Mouse (Mus musculus): Measurements from ENCODE around the gene Gm8237. TPM values are rescaled to one million over a fixed set of nuclear protein-coding genes. Genes with fewer than 3 reads are reported as not detected.
"Not testable (repeated sequence)": the region's sequence is repeated elsewhere in the genome, so short reads cannot be mapped to it uniquely, and the experiment has no call there.

Gm8237 gene
- polyA plus RNA-seq (2012; rRNA removed) (not detected in 2 replicates), polyA plus RNA-seq (2014; fragmentation: Nextera tagmentation; extraction: Ambion mirVana) (0.06 TPM in 1 of 2 replicates, not detected in the other)

DNA sequence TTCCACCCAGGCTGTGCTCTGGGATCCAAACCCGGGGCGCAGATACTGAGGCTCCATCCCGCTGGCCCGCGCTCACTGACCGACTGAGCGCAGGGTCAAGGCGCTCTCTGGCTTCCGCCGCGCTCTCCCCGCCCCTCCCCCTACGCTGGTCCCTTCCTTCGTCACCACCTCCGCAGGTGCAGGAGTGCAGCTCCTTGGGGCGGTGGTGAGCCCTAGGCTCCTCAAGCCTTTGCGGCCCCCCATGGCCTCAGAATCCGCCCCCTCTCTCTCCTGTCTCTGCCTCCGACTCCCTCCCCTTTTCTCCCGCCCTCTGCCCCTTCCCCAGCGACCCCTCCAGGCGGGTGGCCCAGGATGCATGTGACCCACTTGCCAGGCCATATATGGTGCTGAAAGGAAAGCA lies at the start of gene Gm8237:
Gm8237 (minus strand) TSS at position 142 of the 400 bp plus-strand sequence.
- not testable (repeated sequence) for H3K4me1 ChIP-seq (replicated peaks; ENCODE audit: control insufficient read depth in 2 of 2, insufficient read depth in 2 of 2, low read length in 1 of 2); ATAC-seq (ENCODE audit: insufficient read depth); H3K9ac ChIP-seq (replicated peaks); H3K9me3 ChIP-seq (ENCODE audit: control insufficient read depth, low read length); DNase-seq (ENCODE audit: low read depth in 3 of 3, low spot score in 3 of 3); H3K36me3 ChIP-seq (replicated peaks; ENCODE audit: control insufficient read depth, insufficient read depth, low read depth); H3K27me3 ChIP-seq (ENCODE audit: control insufficient read depth, insufficient read depth, low read length); H3K4me3 ChIP-seq (ENCODE audit: insufficient read depth in 1 of 2, low read depth in 2 of 2, low read length in 2 of 2); H3K4me2 ChIP-seq (ENCODE audit: low read depth); H3K27ac ChIP-seq
- 6% methylated on average over 8 of the region's 22 CpGs for WGBS (ENCODE audit: insufficient replicate concordance)

DNA sequence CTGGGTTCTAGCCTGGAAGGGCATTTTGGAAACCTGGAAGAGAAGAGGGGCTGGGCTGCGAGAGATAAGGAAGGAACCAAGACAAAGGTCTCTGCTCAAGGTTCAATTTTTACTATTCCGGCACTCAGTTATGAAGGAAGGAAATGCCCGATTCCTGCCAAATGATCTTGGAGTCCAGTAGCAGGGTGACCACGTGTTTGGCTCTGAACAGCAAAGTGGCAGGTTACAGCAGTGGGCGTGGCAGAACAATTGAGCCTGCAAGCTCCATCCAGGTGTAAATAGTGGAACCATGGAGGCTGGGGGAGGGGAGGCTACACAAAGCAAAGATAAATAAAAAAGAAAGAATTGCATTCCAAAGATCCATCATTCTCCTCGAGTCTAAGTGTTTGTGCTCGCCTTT lies 43.1 kb upstream of the Gm8237 start:
- H3K36me3 ChIP-seq (replicated peaks; ENCODE audit: control insufficient read depth, insufficient read depth, low read depth); H3K27me3 ChIP-seq (ENCODE audit: control insufficient read depth, insufficient read depth, low read length); H3K4me3 ChIP-seq (ENCODE audit: insufficient read depth in 1 of 2, low read depth in 2 of 2, low read length in 2 of 2); H3K9me3 ChIP-seq (ENCODE audit: control insufficient read depth, low read length); DNase-seq (ENCODE audit: low read depth in 3 of 3, low spot score in 3 of 3); H3K9ac ChIP-seq (replicated peaks); H3K4me1 ChIP-seq (replicated peaks; ENCODE audit: control insufficient read depth in 2 of 2, insufficient read depth in 2 of 2, low read length in 1 of 2); H3K27ac ChIP-seq; ATAC-seq (ENCODE audit: insufficient read depth); H3K4me2 ChIP-seq (ENCODE audit: low read depth): not testable (repeated sequence)
- 42% methylated on average over 7 of the region's 7 CpGs for WGBS (ENCODE audit: insufficient replicate concordance)

DNA sequence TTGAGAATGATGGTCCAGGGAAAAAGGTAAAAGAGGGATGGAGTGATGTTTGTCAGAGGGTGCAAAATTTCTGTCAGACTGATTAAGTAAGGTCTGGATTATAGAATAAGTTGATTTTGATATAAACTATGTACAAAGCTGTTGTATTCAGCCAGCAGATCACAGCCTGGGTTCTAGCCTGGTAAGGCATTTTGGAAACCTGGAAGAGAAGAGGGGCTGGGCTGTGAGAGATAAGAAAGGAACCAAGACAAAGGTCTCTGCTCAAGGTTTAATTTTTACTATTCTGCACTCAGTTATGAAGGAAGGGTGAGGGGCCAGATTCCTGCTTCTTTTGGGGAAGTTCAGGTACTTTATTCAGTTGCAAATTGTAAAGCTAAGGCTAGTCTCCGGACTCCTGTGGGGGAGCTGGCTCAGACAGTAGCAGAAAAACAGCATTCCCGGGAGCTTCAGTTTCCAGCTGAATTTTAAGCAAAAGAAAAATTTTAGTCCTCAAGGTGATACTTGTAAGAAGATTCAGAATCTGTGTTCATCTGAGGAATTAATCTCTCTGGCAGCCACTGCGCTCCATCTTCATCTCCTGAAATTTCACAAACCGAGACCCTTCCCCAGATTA lies 38.3 kb upstream of the Gm8237 start:
- DNase-seq (ENCODE audit: low read depth in 3 of 3, low spot score in 3 of 3); H3K4me2 ChIP-seq (ENCODE audit: low read depth); H3K27ac ChIP-seq; H3K36me3 ChIP-seq (replicated peaks; ENCODE audit: control insufficient read depth, insufficient read depth, low read depth); H3K4me1 ChIP-seq (replicated peaks; ENCODE audit: control insufficient read depth in 2 of 2, insufficient read depth in 2 of 2, low read length in 1 of 2); H3K4me3 ChIP-seq (ENCODE audit: insufficient read depth in 1 of 2, low read depth in 2 of 2, low read length in 2 of 2); H3K9me3 ChIP-seq (ENCODE audit: control insufficient read depth, low read length); ATAC-seq (ENCODE audit: insufficient read depth); H3K27me3 ChIP-seq (ENCODE audit: control insufficient read depth, insufficient read depth, low read length); H3K9ac ChIP-seq (replicated peaks): not testable (repeated sequence)
- 54% methylated on average over 4 of the region's 4 CpGs for WGBS (ENCODE audit: insufficient replicate concordance)

DNA sequence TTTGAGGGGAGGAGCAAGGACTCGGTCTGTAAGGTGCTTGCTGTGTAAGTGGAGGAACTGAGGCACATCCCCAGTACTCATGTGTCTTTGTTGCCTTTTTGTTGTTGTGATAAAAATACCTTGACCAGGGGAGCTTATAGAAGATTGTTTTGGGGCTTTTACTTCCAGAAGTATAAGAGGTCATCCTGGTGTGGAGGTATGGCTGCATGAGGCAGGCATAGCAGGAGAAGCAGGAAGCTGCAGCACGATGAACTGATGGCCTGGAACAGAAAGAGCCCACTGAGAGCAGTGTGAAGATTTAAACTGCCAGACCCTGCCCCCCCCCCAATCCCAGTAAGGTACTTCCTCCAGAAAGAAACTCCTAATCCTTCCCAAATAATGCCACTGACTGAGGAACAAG lies 33.5 kb upstream of the Gm8237 start:
- H3K27ac ChIP-seq; H3K9me3 ChIP-seq (ENCODE audit: control insufficient read depth, low read length); ATAC-seq (ENCODE audit: insufficient read depth); H3K27me3 ChIP-seq (ENCODE audit: control insufficient read depth, insufficient read depth, low read length); DNase-seq (ENCODE audit: low read depth in 3 of 3, low spot score in 3 of 3); H3K4me2 ChIP-seq (ENCODE audit: low read depth); H3K4me1 ChIP-seq (replicated peaks; ENCODE audit: control insufficient read depth in 2 of 2, insufficient read depth in 2 of 2, low read length in 1 of 2); H3K9ac ChIP-seq (replicated peaks); H3K4me3 ChIP-seq (ENCODE audit: insufficient read depth in 1 of 2, low read depth in 2 of 2, low read length in 2 of 2); H3K36me3 ChIP-seq (replicated peaks; ENCODE audit: control insufficient read depth, insufficient read depth, low read depth): not testable (repeated sequence)
- WGBS (ENCODE audit: insufficient replicate concordance): 51% methylated on average over 2 of the region's 2 CpGs

DNA sequence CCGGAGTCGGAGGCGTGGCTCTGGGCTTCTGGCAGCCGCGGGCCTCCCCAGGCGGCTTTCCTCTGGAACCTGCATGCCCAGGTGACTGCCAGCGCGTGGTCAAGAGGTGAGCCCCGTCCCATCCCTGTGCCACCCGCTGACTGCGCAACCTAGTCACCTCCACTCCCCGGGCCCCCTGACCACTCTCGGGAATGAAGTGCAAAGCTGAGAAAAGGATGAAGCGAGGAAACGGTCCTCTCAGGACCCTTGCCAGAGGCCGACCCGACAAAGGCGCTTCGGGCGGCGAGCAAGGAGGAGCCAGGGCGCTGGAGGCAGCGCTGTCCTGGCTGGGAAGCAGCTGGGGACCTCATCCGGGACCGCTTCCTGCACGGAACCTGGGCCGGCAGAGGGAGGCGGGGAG lies 391 bp downstream of the Gm8237 start:
- H3K27ac ChIP-seq; H3K9me3 ChIP-seq (ENCODE audit: control insufficient read depth, low read length); ATAC-seq (ENCODE audit: insufficient read depth); H3K4me1 ChIP-seq (replicated peaks; ENCODE audit: control insufficient read depth in 2 of 2, insufficient read depth in 2 of 2, low read length in 1 of 2); H3K9ac ChIP-seq (replicated peaks); H3K4me3 ChIP-seq (ENCODE audit: insufficient read depth in 1 of 2, low read depth in 2 of 2, low read length in 2 of 2); H3K4me2 ChIP-seq (ENCODE audit: low read depth); H3K27me3 ChIP-seq (ENCODE audit: control insufficient read depth, insufficient read depth, low read length); H3K36me3 ChIP-seq (replicated peaks; ENCODE audit: control insufficient read depth, insufficient read depth, low read depth); DNase-seq (ENCODE audit: low read depth in 3 of 3, low spot score in 3 of 3): not testable (repeated sequence)
- 3% methylated on average over 19 of the region's 28 CpGs for WGBS (ENCODE audit: insufficient replicate concordance)

DNA sequence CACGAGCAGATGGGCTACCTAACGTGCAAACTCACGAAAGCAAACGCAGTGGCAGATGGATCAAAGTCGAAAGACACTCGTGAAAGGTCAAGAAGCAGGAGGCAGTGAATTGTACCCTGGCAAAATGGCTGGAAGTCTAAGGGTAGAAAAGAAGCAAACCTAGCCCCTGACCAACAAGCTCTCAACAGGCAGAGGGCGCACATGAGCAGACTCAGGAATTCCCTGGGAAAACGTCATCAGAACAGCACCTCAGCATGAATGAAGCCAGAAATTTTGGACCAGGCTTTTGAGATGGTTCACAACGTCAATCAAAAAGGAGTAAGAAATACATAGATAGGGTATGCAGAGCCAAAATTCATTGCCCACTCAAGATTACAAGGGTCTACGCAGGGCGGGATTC lies 1.0 kb downstream of the Gm8237 start:
- not testable (repeated sequence) for H3K9ac ChIP-seq (replicated peaks); DNase-seq (ENCODE audit: low read depth in 3 of 3, low spot score in 3 of 3); H3K4me1 ChIP-seq (replicated peaks; ENCODE audit: control insufficient read depth in 2 of 2, insufficient read depth in 2 of 2, low read length in 1 of 2); H3K9me3 ChIP-seq (ENCODE audit: control insufficient read depth, low read length); ATAC-seq (ENCODE audit: insufficient read depth); H3K36me3 ChIP-seq (replicated peaks; ENCODE audit: control insufficient read depth, insufficient read depth, low read depth); H3K27me3 ChIP-seq (ENCODE audit: control insufficient read depth, insufficient read depth, low read length); H3K4me3 ChIP-seq (ENCODE audit: insufficient read depth in 1 of 2, low read depth in 2 of 2, low read length in 2 of 2); H3K4me2 ChIP-seq (ENCODE audit: low read depth); H3K27ac ChIP-seq
- WGBS (ENCODE audit: insufficient replicate concordance): 14% methylated on average over 5 of the region's 11 CpGs
- TF ChIP-seq CTCF (IDR thresholded peaks at IDR 0.05; ENCODE audit: low read depth): peak; percentile 18; the same call in 1 of the 2 replicates

DNA sequence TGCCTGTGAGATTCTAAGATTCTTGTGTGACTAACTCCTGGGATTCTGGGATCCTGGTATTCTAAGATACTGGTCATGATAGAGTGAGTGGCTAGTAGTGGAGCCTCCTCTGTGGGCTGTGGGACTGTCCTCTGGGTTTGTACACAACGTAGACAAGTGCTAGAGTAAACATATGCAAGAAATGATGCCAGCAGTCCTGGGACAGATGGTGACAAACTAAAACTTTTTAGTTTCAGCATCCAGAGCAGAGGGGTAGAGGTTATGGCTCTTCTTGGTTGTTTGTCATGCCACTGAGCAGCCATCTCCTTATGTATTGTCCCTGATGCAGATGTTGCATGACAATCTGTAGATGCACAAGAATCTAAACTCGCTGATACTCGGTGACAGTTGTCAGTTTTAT lies 24.3 kb downstream of the Gm8237 start:
- H3K4me2 ChIP-seq (ENCODE audit: low read depth); H3K9ac ChIP-seq (replicated peaks); DNase-seq (ENCODE audit: low read depth in 3 of 3, low spot score in 3 of 3); H3K4me3 ChIP-seq (ENCODE audit: insufficient read depth in 1 of 2, low read depth in 2 of 2, low read length in 2 of 2); H3K27me3 ChIP-seq (ENCODE audit: control insufficient read depth, insufficient read depth, low read length); H3K36me3 ChIP-seq (replicated peaks; ENCODE audit: control insufficient read depth, insufficient read depth, low read depth); H3K9me3 ChIP-seq (ENCODE audit: control insufficient read depth, low read length); H3K4me1 ChIP-seq (replicated peaks; ENCODE audit: control insufficient read depth in 2 of 2, insufficient read depth in 2 of 2, low read length in 1 of 2); H3K27ac ChIP-seq; ATAC-seq (ENCODE audit: insufficient read depth): not testable (repeated sequence)
- 48% methylated on average over 3 of the region's 3 CpGs for WGBS (ENCODE audit: insufficient replicate concordance)

DNA sequence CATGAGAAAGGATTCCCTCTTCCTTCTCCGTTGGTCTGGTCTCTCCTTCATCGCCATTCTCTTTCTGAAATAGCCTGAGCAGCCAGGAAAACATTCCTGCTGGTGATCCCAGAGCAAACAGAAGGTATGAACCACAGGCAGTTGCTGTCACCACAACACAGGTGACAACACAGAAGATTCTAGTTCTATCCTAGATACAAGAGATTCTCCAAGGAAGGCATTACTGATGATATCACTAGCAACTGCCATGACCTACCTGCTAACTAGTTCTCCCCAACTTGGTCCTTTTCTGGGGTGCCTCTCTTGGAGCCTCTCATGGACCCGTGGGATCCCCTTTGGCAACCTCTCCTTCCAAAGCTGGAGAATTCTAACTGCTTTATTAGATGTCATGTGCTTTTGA lies 50.0 kb downstream of the Gm8237 start, which contains the start of gene Gm3424:
Gm3424 (minus strand) TSS at position 101 of the 400 bp plus-strand sequence.
- ATAC-seq (ENCODE audit: insufficient read depth); H3K4me1 ChIP-seq (replicated peaks; ENCODE audit: control insufficient read depth in 2 of 2, insufficient read depth in 2 of 2, low read length in 1 of 2); H3K4me3 ChIP-seq (ENCODE audit: insufficient read depth in 1 of 2, low read depth in 2 of 2, low read length in 2 of 2); H3K27ac ChIP-seq; DNase-seq (ENCODE audit: low read depth in 3 of 3, low spot score in 3 of 3); H3K9ac ChIP-seq (replicated peaks); H3K9me3 ChIP-seq (ENCODE audit: control insufficient read depth, low read length); H3K27me3 ChIP-seq (ENCODE audit: control insufficient read depth, insufficient read depth, low read length); H3K36me3 ChIP-seq (replicated peaks; ENCODE audit: control insufficient read depth, insufficient read depth, low read depth); H3K4me2 ChIP-seq (ENCODE audit: low read depth): not testable (repeated sequence)
- no CpG with 5 or more reads among the region's 3 CpGs for WGBS (ENCODE audit: insufficient replicate concordance)
